Mouse (Mus musculus): ENCODE measurements around the gene Cd81.

Cd81 gene

DNA sequence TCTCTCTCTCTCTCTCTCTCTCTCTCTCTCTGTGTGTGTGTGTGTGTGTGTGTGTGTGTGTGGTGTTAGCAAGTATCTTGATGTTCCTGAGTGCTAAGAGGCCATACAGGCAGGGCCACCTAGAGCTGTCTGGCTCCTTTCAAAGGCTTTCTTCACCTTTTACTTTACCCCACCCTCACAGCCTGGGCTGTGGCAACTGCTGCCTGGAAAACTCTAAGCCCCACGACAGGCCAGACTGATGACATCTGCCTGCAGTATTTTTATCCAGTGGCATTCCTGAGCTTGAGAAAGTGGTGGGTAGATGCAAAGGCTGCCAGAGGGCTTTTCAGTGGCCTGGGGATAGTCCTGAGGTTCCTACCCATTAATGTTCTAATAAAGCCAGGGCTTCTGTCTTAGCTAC, 59.9 kb downstream of the Cd81 start:
- no peak for DNase-seq (ENCODE audit: low read depth)

GRCm38 (mm10) chr7:143114773-143115172, 62.2 kb downstream of the Cd81 start:
- DNase-seq (ENCODE audit: low read depth): no peak

- no peak for DNase-seq (ENCODE audit: low read depth)
Measured at GRCm38 (mm10) chr7:143116521-143116920, 64.0 kb downstream of the Cd81 start.
